Mouse (Mus musculus) ovary, postnatal 36 days (tissue): ENCODE results near the gene Kat6b.
A peak's percentile ranks its signal among the peaks of the same experiment; 100 is the strongest.
"Not testable (repeated sequence)": the region's sequence is repeated elsewhere in the genome, so short reads cannot be mapped to it uniquely, and the experiment has no call there.

Source experiments
- DNase-seq: peaks from one replicate; pipeline ENCODE4 v3.0.0; 2022; ENCODE audit warnings: low spot score, mixed read lengths

Gene Kat6b

GRCm38 (mm10) chr14:21481231-21481630 lies at the start of gene Kat6b:
TSS of gene Kat6b (plus strand) at chr14:21481434.
- DNase-seq = no peak

- DNase-seq = no peak
Observed at GRCm38 (mm10) chr14:21433415-21433814, 47.8 kb upstream of the Kat6b start.

DNA sequence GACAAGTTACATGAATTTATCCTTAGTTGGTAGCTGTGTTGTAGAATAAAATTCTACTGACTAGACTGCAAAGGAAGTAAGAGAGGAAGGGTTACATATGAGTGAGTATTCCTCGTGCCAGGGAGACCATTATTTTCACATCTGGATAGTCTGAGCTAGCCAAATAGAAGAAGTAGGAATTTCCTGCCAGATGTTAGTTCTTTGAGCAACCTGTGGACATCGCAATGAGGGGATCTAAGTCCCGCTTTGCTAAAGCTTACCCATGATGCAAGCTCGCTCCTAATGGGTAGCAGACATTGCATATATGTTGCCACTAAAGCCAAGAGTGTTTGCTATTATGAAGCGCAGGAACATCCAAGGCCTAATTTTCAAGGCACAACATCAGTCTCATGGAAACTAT lies 47.2 kb upstream of the Kat6b start:
- no peak for DNase-seq

DNA sequence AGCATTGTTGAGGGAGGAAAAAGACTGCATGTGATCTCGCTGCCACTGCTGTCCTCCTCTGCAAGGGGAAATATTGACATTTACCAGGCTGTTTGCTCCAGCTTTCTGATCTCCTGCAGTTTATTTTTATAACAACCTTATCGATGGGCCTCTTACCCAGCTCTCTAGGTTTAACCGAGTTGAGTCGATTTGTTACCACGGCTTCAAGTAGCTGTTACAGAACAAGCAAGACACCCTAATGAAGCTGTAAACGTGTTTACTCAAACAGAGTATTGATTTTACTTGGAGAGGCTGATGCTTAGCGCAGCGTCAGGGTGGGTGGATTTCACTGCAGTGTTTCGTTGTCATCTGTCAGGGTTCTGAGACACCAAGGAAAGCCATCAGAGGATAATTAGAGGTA lies 46.5 kb upstream of the Kat6b start:
- DNase-seq = no peak

DNA sequence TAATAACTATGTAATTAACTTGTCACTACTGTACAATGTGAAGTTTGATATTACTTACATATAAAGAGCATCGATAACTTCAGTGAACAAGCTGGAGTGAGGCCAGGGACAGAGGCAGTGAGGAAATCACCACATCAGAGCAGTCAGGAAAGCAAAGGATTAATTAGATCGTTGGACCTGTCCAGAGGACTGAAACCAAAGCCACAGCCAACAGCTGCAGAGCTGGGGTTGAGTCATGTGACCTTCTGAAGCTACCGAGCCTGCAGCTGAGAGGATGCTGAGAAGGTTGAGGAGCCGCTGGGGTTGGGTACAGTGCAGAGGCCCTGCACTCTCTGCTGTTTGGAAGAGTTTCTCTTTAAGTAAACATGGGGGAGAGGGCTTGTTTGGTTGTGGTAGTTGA lies 41.4 kb upstream of the Kat6b start:
- DNase-seq = no peak

GRCm38 (mm10) chr14:21440526-21440925 lies 40.7 kb upstream of the Kat6b start:
- no peak for DNase-seq

DNA sequence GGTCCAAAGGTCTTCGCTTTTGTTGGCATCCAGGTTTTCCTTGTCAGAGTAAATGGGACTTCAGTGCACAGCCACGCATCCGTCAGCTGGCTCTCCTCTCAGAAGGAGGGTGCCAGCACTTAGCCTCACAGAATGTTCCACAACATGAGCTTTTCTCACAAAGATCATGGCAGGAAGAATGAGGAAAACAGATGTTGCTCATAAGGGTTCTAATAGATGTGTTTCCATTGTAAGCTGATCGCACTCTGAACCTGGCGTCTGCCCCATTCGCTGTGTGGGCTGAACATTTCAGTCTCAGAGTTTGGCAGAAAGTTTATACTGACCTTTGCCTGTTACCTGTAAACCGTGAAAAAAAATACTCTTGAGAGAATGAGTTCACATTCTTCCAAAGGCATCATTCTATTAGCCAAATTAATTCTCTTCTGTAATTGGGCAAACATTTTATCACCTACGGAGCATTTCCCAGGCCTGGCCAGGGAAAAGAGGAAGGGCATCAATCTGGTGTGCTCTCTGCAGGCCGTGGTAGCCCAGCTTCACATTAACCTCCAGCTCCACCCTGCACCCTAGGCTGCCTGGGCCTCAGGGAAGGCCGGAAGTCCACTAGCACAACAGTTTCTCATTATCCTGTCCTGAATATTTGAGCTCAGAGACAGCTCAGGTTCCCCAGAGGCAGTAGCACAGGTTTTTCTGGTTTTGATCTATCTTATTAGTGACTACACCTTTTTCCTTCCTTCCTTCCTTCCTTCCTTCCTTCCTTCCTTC lies 39.3 kb upstream of the Kat6b start:
- no peak for DNase-seq

- peak; percentile 65 for DNase-seq
Observed at GRCm38 (mm10) chr14:21452581-21452980, 28.7 kb upstream of the Kat6b start.

GRCm38 (mm10) chr14:21453896-21454295 lies 27.3 kb upstream of the Kat6b start:
- DNase-seq = no peak

DNA sequence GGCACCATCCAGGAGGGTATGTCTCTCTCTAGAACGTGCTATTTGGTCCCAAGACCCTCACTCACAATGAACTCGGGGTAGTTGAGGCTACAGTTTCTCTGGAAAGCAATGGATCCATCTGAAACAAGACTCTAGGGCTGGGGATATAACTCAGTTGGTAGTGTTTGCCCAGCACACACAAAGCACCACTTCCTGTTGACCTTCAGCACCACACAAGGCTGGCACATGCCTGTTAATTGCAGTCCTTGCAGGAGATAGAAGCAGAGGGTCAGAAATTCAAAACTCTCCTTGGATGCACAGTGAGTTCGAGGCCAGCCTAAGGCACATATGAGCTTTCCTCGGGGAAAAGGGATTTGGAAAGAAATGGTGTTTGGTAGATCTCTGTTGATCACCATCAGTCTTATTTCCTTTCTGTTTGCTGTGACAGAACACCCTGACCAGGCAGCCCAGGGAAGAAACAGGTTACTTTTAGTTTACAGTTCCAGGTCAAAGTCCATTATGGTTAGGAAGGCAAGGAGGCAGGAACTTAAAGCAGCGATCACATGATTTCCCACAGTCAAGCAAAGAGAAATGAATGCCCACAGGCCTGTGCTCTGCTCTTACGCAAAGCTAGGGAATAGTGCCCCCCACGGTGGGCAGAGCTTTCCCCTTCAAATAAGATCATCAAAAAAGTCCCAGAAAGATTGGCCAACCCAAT lies 25.4 kb upstream of the Kat6b start:
- no peak for DNase-seq

GRCm38 (mm10) chr14:21456526-21456925 lies 24.7 kb upstream of the Kat6b start:
- no peak for DNase-seq

DNA sequence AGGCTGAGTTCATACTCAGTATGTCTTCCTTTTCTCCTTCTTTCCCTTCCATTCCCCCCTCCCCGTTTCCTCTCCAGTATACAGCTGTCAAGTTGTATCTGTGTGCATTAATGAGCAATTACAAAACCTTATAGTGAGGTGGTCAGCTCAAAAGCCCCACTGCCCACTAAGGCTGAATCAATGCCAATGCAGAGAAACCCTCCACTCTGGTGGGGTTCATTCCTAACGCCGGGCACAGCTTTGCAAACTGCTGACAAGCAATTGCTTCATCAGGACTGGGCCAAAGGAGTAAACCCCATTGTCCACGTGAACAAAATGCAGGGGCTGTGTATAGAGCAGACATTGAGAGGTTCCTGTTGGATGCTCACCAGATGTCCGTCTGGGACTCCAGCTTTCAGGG lies 23.4 kb upstream of the Kat6b start:
- DNase-seq = no peak

DNA sequence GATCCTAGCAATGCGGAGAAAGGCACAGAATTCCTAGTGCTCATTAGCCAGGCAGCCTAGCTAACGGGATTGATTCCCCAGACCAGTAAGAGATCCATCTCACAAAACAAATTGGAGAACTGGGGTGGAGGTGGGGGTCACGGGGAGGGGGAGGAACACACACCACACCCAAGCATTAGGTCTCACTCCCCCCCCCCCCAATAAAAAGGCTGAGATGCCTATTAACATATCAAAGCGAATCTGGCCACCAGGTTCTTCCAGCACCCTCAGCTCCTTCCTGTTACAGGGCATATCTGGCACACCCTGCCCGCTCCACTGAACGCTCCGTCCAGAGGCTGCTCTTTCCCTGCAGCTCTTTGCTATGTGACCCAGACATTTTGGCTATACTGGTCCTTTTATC lies 22.5 kb upstream of the Kat6b start:
- DNase-seq = no peak

GRCm38 (mm10) chr14:21459163-21459562 lies 22.1 kb upstream of the Kat6b start:
- DNase-seq = no peak

DNA sequence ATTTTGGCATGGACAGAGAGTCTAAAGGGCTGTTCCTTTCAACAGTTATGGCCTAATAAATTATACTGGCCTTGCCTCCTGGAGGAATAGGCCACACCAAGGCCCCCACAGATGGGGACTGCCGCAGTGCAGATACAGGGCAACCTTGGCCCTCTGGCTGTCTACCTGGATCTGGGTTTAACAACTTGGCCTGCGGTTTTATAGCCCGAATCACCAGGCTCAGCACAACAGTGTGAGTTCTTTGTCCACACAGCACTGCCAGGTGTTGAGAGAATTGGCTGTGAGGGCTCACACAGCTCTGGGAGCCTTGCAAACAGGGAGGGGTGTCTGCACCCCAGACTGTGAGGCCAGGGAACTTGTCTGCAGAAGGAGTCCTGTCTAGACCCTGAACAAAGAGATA lies 18.8 kb upstream of the Kat6b start:
- DNase-seq = no peak

DNA sequence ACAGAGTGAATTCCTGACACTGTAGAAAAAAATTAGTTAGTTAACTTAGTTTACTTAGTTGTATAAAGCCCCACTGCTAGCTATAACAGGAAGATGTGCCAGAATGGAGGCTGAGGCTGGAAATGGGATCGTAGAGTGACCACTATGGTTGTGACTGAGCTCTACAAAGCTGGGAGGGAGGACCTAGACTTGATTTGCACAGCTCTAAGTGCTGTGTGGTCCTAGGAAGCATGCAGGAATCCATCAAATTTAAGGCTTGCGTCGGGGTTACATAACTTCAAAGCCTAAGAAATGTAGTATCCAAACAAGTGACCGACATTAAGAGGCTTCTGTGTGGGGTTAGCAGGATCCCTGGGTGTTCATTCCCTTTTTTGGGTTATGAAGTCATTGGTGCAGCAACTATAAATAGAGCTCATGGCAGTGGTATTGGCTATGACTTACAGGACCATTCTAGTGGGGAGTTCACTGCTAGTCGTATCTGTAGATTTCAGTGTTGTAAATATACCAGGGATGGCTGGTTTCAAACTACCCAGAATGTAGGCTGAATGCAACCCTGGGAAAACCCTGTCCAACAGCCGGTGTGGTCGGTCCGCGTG lies 18.0 kb upstream of the Kat6b start:
- no peak for DNase-seq

DNA sequence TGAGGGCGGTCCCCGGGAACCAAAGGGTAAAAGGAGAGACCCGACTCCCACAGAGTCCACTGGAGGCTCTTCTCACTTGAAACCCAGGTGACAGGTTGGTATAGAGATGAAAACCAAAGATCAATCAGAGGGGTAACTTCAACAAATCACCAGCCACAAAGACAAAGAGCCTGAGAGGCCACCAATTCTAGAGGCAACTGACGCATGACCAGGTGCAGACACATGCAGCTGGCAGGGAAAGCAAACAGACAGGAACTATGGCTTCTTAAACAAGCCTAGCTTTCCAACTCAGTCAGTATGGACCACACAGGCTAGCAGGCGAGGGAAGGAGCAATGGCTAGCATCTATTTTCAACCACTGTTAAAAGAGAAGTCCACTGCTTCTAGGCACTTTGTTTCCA lies 10.8 kb upstream of the Kat6b start:
- no peak for DNase-seq

DNA sequence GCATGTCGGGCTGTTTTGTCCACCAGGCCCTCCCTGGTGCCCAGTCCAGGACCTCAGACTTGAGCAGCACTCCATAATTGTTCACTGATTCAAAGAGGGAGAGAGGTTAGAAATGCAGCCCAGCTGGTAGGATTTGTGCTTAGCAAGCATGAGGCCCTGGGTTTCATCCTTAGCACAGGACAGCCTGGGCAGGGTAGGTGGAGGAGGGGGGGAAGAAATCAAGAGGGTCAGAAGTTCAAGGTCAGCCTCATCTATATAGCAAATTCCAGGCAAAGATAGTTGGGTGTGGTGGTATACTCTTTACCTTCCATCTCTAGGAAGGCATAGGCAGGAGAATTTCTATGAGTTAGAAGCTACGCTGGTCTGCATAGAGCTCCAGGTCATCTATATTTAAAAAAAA lies 9.3 kb upstream of the Kat6b start:
- no peak for DNase-seq

DNA sequence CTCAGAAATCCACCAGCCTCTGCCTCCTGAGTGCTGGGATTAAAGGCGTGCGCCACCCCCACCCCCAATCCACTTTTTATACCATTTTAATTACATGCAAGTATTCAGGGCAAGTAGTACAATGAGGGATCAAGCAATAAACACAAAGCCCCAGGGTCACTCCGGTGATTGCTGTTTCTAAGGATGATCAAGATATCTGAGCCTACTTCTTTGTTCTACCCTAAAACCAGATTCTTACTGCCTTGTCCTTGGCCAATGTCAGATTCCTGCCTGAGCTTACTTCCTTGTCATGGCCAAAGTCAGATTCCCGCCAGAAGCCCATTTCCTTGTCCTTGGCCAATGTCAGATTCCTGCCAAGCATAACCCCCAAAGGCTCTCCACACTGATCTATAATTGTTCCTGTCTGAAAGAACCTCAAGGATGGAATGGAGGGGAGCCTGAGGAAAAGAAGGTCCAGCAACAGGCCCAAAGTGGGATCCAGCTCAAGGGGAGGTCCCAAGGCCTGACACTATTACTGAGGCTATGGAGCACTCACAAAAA lies 6.6 kb upstream of the Kat6b start:
- not testable (repeated sequence) for DNase-seq

DNA sequence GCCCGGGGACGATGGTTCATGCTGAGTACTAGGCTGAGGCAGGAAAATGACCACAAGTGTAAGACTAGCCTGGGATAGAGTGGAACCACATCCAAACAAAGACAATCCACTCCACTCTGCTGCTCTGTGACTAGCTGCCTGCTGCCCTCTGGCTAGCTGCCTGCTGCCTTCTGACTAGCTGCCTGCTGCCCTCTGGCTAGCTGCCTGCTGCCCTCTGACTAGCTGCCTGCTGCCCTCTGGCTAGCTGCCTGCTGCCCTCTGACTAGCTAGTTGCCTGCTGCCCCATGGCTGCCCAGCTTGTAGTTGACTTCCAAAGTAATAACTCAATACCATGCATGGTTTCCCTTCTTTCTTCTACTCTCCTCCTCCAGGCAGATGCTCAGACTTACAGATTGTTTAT lies 4.1 kb upstream of the Kat6b start:
- no peak for DNase-seq

DNA sequence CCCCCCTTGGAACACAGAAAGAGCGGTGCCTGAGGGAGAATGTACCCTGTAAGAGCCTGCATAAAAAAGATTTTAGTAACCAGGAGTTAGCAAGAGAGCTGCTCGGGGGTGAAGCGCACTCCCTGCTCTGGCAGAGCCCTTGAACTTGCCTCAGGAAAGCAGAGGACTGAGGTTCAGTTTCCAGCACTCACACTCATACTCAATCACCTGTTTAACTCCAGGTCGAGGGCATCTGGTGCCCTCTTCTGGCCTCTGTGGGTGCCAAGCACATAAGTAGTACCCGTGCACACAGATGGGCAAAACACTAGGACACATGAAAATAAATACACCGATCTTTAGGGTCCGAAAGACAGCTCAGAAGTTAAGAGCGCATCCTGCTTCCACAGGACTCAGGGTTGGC lies 1.7 kb upstream of the Kat6b start:
- DNase-seq = no peak

DNA sequence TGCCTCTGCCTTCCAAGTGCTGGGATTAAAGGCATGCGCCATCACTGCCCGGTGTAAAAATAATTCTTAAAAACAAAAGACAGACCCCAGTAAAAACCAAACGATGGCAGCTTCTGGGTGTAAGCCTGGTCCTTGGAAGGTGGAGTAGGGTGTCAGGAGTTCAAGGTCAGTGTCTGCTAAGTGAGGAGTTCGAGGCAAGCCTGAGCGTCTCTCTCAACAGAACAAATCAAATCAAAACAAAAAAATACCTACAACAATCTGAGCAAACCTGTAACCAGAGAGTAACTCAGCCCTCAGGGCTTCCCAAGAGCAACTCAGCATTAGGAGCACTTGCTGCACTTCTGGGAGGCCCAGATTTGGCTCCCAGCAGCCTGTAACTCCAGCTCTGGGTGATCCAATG lies 1.0 kb upstream of the Kat6b start:
- no peak for DNase-seq

- DNase-seq = no peak
Observed at GRCm38 (mm10) chr14:21484199-21484598, 3.0 kb downstream of the Kat6b start.
